Mouse (Mus musculus) forebrain, embryonic 12.5 days (tissue): ENCODE data around the gene Plgrkt. TPM values are rescaled to one million over a fixed set of nuclear protein-coding genes. Genes with fewer than 3 reads are reported as not detected.
"Not testable (repeated sequence)": the region's sequence is repeated elsewhere in the genome, so short reads cannot be mapped to it uniquely, and the experiment has no call there.

Experiments
- ATAC-seq: fragments of 200-750 bp; cut with Nextera tagmentation; 2 replicates; pipeline ENCODE4 v1.8.0; 2017; ENCODE audit warnings: moderate TSS enrichment; ENCODE audit not compliant: low FRiP score
- H3K27ac ChIP-seq: fragments of 300-500 bp; sonication (generic); 2 replicates; pipeline ENCODE4 v1.5.1; 2016; ENCODE audit warnings: mild to moderate bottlenecking
- H3K27me3 ChIP-seq: fragments of 300-500 bp; sonication (generic); 2 replicates; pipeline ENCODE4 v1.6.1; 2016; ENCODE audit warnings: mild to moderate bottlenecking
- H3K36me3 ChIP-seq: fragments of 300-500 bp; sonication (generic); replicated peaks from 2 replicates; pipeline ENCODE4 v1.6.1; 2016; ENCODE audit warnings: mild to moderate bottlenecking
- H3K4me1 ChIP-seq: fragments of 300-500 bp; sonication (generic); 2 replicates; pipeline ENCODE4 v1.6.1; 2016
- H3K4me2 ChIP-seq: fragments of 300-500 bp; sonication (generic); 2 replicates; pipeline ENCODE4 v1.6.1; 2016; ENCODE audit warnings: mild to moderate bottlenecking, moderate library complexity
- H3K4me3 ChIP-seq: fragments of 300-500 bp; sonication (generic); replicated peaks from 2 replicates; pipeline ENCODE4 v1.5.1; 2016; ENCODE audit warnings: mild to moderate bottlenecking
- H3K9ac ChIP-seq: fragments of 300-500 bp; sonication (generic); 2 replicates; pipeline ENCODE4 v1.6.1; 2016; ENCODE audit warnings: mild to moderate bottlenecking
- H3K9me3 ChIP-seq: fragments of 300-500 bp; sonication (generic); 2 replicates; pipeline ENCODE4 v1.6.1; 2016
- WGBS: fragments of 180-500 bp; shearing (Covaris S2); methylation state at CpG from one replicate; pipeline ENCODE4 v1.1.7; 2016; 5-methylcytosine and 5-hydroxymethylcytosine counted together
- polyA plus RNA-seq: library from polyadenylated mRNA; unstranded; fragments of >200 nt; fragmentation: Nextera tagmentation; extraction: Ambion mirVana; gene quantifications from 2 replicates; pipeline ENCODE4 v1.2.1, GENCODE M21; 2016

Gene Plgrkt
- polyA plus RNA-seq = 75.9 and 80.5 TPM in 2 replicates

GRCm38 (mm10) chr19:29366969-29367622 is at the start of gene Plgrkt, which contains the start of gene Cd274:
Plgrkt (minus strand) TSS chr19:29367390.
Cd274 (plus strand) TSS chr19:29367455.
- H3K27me3 ChIP-seq = no peaks in the 10 kb centered on the region
- WGBS = 4% methylated on average over 26 of the region's 26 CpGs
- no peaks in the 10 kb centered on the region for H3K36me3 ChIP-seq
- H3K27ac ChIP-seq = no peak within 1 kb of the TSS
- H3K4me1 ChIP-seq = peaks cover 18% of the 10 kb centered on the region; the same call in 1 of the 2 replicates
- H3K4me2 ChIP-seq = peak within 1 kb of the TSS; percentile 68
- peak; percentile 69; the same call in 1 of the 2 replicates for ATAC-seq
- H3K4me3 ChIP-seq = peak within 1 kb of the TSS; percentile 44
- H3K9me3 ChIP-seq = no peaks in the 10 kb centered on the region
- peak within 1 kb of the TSS; percentile 50 for H3K9ac ChIP-seq

DNA sequence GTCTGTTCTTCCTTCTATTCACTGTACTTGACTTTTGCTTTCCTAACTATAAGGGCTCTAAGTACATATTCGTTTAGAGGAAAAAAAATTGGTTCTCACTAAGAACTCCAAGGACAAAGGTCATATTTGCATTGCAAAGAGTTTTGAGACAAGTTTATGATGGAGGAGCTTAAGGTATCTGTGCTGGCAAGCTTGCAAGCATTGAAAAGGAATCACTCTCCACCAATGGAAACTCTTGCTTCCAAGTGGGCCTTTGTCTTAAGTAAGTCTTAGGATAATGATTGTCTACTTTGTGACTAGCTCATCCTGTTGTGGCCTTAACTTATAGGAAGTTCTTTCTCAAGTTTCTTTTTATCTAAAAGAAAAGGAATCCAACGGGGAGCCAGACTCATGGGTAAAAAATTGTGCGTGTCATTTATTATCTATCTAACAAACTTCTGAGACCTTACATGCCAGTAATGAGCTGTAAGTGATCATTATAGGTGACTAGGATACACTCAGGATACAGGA is 49.3 kb upstream of the Plgrkt start:
- H3K9ac ChIP-seq = no peak overlapping the region
- no peaks in the 10 kb centered on the region for H3K36me3 ChIP-seq
- H3K4me1 ChIP-seq = no peaks in the 10 kb centered on the region
- H3K9me3 ChIP-seq = no peaks in the 10 kb centered on the region
- no peak overlapping the region for H3K27ac ChIP-seq
- WGBS = 82% methylated on average over 3 of the region's 3 CpGs
- no peaks in the 10 kb centered on the region for H3K27me3 ChIP-seq
- no peak for ATAC-seq
- no peak overlapping the region for H3K4me3 ChIP-seq
- H3K4me2 ChIP-seq = no peak overlapping the region

DNA sequence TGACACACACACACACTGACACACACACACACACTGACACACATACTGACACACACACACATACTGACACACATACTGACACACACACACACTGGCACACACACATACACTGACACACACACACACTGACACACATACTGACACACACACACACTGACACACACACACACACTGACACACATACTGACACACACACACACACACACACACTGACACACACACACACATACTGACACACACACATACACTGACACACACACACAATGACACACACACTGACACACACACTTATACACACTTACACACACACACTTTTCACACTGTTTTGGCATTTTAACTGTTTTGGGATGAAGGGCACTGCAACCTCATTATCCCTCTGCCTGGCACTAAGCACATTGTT is 47.7 kb upstream of the Plgrkt start:
- not testable (repeated sequence) for H3K9me3 ChIP-seq, H3K4me3 ChIP-seq, H3K27me3 ChIP-seq, ATAC-seq, H3K4me2 ChIP-seq, H3K36me3 ChIP-seq, H3K4me1 ChIP-seq, H3K9ac ChIP-seq, H3K27ac ChIP-seq

- no peak for ATAC-seq
- H3K4me1 ChIP-seq = no peaks in the 10 kb centered on the region
- no peaks in the 10 kb centered on the region for H3K27me3 ChIP-seq
- H3K27ac ChIP-seq = no peak overlapping the region
- H3K9me3 ChIP-seq = no peaks in the 10 kb centered on the region
- H3K36me3 ChIP-seq = no peaks in the 10 kb centered on the region
- no peak overlapping the region for H3K9ac ChIP-seq
- H3K4me2 ChIP-seq = no peak overlapping the region
- WGBS = 89% methylated on average over 3 of the region's 3 CpGs
- no peak overlapping the region for H3K4me3 ChIP-seq
Observed at GRCm38 (mm10) chr19:29414513-29414912, 47.3 kb upstream of the Plgrkt start.

DNA sequence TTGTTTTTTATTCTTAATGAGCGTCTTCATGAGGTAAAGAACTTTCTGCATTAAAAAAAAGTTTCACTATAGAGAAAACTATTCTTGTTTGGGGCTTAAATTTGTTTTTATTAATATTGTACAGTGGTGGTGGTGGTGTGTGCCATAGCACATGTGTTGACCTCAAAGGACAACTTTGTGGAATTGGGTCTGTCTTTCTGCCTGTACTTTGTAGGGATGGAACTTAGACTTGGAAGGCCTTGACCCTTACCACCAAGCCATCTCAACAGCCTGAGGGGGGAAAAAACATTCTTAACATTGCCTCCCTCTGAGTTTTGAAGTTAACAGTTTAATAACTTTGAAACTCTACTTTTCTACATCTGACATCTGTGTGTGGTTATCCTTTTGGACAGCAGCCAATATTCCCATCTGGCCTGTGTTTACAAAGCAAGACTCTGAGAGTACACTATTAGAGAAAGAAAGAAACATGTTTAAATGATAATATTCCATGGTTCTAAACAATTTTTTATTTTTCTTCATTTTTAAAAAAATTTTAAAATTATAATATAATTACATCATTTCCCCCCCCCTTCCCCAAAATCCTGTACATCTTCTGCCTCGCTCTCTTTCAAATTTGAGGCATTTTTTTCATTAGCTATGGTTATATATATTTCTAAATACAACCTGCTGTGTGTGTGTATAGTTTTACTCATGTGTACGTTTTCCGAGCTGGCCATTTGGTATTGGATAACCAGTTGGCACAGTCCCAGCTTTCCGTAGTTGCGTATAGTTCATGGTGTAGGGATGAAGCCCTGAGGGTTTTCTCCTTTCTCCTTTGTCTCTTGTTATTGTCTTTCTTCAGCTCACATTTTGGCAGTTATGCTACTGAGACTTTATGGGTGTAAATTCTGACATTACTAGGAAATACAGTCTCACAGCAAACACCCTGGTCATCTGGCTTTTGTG is 45.6 kb upstream of the Plgrkt start:
- H3K4me3 ChIP-seq = no peak overlapping the region
- H3K9ac ChIP-seq = no peak overlapping the region
- no peaks in the 10 kb centered on the region for H3K36me3 ChIP-seq
- no peaks in the 10 kb centered on the region for H3K4me1 ChIP-seq
- 71% methylated on average over 6 of the region's 6 CpGs for WGBS
- H3K27me3 ChIP-seq = no peaks in the 10 kb centered on the region
- ATAC-seq = no peak
- H3K27ac ChIP-seq = no peak overlapping the region
- H3K4me2 ChIP-seq = no peak overlapping the region
- no peaks in the 10 kb centered on the region for H3K9me3 ChIP-seq

DNA sequence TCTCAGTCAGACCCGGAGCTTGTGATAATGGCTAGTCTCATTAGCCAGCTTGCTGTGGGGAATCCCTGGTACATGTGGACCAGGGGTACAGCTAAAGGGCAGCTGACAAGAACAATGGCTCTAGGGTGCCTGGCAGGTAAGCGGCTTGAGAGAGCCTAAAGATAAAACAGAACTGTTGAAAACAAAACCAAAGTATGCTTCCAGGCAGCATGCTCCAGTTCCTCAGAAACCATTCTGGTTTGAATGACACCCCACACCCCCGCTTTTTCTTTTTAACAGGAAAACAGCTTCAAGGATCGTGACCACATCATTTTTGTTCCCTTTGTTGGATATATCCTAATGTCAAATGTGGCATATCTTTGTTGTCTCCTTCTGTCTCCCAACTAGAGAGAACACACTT is 43.4 kb upstream of the Plgrkt start, which contains the start of gene Pdcd1lg2:
Pdcd1lg2 (plus strand) TSS at position 301 of the 400 bp plus-strand sequence.
- H3K4me1 ChIP-seq = no peaks in the 10 kb centered on the region
- H3K4me2 ChIP-seq = no peak within 1 kb of the TSS
- no peak within 1 kb of the TSS for H3K4me3 ChIP-seq
- no peaks in the 10 kb centered on the region for H3K36me3 ChIP-seq
- WGBS = 87% methylated on average over 4 of the region's 4 CpGs
- H3K27ac ChIP-seq = no peak within 1 kb of the TSS
- no peak within 1 kb of the TSS for H3K9ac ChIP-seq
- no peaks in the 10 kb centered on the region for H3K27me3 ChIP-seq
- H3K9me3 ChIP-seq = no peaks in the 10 kb centered on the region
- ATAC-seq = no peak

DNA sequence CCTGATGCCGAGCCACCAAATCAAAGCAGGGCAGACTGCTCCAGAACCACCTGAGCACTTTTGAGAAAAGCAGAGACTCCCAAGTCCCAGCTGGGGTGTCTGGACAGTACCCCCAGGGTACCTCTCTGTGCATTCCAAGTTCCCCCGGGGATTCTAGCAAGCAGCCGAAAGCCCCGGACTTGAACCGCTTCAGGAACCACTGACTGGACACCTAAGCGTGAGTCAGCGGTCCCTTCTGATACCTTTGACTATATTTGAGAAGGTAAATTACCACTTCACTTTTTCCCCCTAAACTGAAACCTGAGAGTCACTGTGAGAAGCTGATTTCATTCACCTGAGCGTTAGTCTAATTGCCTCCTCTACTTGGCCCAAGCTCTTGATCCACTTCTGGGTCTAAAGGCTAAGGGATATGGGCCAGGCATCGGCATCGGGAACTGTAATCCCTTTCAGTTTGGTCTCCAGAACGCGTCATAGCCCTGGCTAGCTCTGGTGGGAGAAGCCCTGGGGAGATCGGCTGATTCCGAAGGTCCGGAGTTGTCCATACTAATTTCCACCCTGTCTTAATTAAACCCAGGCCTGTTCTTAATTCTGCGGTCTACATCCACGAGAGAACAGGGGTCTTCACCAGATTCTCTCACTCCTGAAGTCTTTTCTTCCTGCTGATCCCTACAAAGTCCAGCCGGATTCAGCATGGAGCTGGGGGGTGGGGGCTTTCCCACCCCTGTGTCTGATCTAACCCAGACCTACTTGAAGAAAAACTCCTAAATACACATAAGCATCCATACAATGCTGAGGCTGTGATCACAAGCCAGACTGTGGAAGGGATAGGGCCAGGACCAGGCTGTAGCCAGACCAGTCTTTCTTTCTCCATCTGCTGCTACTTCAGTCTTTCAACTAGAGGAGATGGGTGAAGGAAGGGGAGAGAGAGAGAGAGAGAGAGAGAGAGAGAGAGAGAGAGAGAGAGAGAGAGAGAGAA is 39.1 kb upstream of the Plgrkt start:
- Histone ChIP-seq H3K36me3 (no peaks in the 10 kb centered on the region), H3K4me1 (no peaks in the 10 kb centered on the region; the same call in 1 of the 2 replicates), H3K9ac (no peak overlapping the region), H3K27ac (no peak overlapping the region), H3K4me3 (no peak overlapping the region), H3K9me3 (no peaks in the 10 kb centered on the region), H3K4me2 (no peak overlapping the region), H3K27me3 (no peaks in the 10 kb centered on the region)
- ATAC-seq = no peak
- 84% methylated on average over 18 of the region's 18 CpGs for whole genome bisulfite sequencing

DNA sequence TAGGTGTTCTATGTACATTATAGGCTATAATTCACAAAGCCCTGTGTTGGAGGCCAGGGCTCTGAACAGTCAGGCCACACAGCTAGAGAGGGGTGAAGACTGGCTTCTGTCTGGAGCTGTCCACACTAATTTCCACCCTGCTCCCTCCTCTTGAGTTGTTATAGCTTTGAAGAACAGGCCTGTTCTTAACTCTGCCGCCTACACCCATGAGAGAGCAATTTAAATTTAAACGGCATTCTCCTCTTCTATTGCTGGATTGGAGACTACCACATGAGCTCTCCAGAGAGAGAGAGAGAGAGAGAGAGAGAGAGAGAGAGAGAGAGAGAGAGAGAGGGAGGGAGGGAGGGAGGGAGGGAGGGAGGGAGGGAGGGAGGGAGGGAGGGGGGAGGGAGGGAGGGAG is 38.2 kb upstream of the Plgrkt start:
- Histone ChIP-seq H3K9ac (no peak overlapping the region), H3K27me3 (no peaks in the 10 kb centered on the region), H3K4me2 (no peak overlapping the region), H3K36me3 (no peaks in the 10 kb centered on the region), H3K27ac (no peak overlapping the region), H3K9me3 (peaks cover 5% of the 10 kb centered on the region; the same call in 1 of the 2 replicates), H3K4me3 (no peak overlapping the region), H3K4me1 (no peaks in the 10 kb centered on the region; the same call in 1 of the 2 replicates)
- 79% methylated on average over 2 of the region's 2 CpGs for WGBS
- ATAC-seq = no peak

DNA sequence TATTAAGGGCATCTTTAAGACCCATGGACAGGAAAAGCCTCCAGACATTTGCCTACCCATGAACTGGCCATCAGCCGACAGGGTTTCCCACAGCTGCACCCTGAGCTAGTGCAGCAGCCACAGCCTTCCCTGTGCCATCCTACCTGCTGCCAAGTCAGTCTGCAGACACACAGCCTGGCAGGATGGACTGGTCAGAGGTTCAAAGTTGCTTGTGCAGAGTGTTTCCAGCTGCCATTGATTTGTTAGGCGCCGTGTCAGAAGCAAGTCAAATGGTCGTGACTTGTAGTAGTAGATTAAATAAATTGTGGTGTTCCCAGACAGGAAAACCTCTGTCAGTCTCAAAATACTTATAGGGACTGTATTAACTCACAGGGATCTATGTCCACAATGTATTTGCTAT is 36.1 kb upstream of the Plgrkt start:
- ATAC-seq = no peak
- H3K27ac ChIP-seq = no peak overlapping the region
- WGBS = 89% methylated on average over 4 of the region's 4 CpGs
- no peak overlapping the region for H3K4me2 ChIP-seq
- no peak overlapping the region for H3K9ac ChIP-seq
- H3K36me3 ChIP-seq = no peaks in the 10 kb centered on the region
- H3K4me3 ChIP-seq = no peak overlapping the region
- H3K27me3 ChIP-seq = no peaks in the 10 kb centered on the region
- H3K4me1 ChIP-seq = no peaks in the 10 kb centered on the region; the same call in 1 of the 2 replicates
- peaks cover 5% of the 10 kb centered on the region; the same call in 1 of the 2 replicates for H3K9me3 ChIP-seq

GRCm38 (mm10) chr19:29402621-29403020 is 35.4 kb upstream of the Plgrkt start:
- WGBS = 93% methylated on average over 4 of the region's 4 CpGs
- no peaks in the 10 kb centered on the region for H3K36me3 ChIP-seq
- no peak for ATAC-seq
- H3K4me2 ChIP-seq = no peak overlapping the region
- no peak overlapping the region for H3K9ac ChIP-seq
- no peaks in the 10 kb centered on the region; the same call in 1 of the 2 replicates for H3K4me1 ChIP-seq
- H3K4me3 ChIP-seq = no peak overlapping the region
- H3K9me3 ChIP-seq = peaks cover 5% of the 10 kb centered on the region; the same call in 1 of the 2 replicates
- no peaks in the 10 kb centered on the region for H3K27me3 ChIP-seq
- no peak overlapping the region for H3K27ac ChIP-seq

GRCm38 (mm10) chr19:29400466-29400865 is 33.3 kb upstream of the Plgrkt start:
- no peak for ATAC-seq
- no peaks in the 10 kb centered on the region for H3K36me3 ChIP-seq
- no peak overlapping the region for H3K4me3 ChIP-seq
- peaks cover 5% of the 10 kb centered on the region; the same call in 1 of the 2 replicates for H3K9me3 ChIP-seq
- WGBS = 95% methylated on average over 3 of the region's 3 CpGs
- H3K27ac ChIP-seq = no peak overlapping the region
- no peak overlapping the region for H3K4me2 ChIP-seq
- H3K4me1 ChIP-seq = no peaks in the 10 kb centered on the region; the same call in 1 of the 2 replicates
- H3K9ac ChIP-seq = no peak overlapping the region
- H3K27me3 ChIP-seq = no peaks in the 10 kb centered on the region
